Mouse (Mus musculus) retina, adult 2 months (tissue): ENCODE measurements around the gene Cdca5.
A peak's percentile ranks its signal among the peaks of the same experiment; 100 is the strongest.
"Not testable (repeated sequence)": the region's sequence is repeated elsewhere in the genome, so short reads cannot be mapped to it uniquely, and the experiment has no call there.

Experiments used
- DNase-seq: peaks from one replicate; pipeline ENCODE4 v3.0.0-alpha.2; 2012; ENCODE audit warnings: low read depth, low spot score

The Cdca5 gene

DNA sequence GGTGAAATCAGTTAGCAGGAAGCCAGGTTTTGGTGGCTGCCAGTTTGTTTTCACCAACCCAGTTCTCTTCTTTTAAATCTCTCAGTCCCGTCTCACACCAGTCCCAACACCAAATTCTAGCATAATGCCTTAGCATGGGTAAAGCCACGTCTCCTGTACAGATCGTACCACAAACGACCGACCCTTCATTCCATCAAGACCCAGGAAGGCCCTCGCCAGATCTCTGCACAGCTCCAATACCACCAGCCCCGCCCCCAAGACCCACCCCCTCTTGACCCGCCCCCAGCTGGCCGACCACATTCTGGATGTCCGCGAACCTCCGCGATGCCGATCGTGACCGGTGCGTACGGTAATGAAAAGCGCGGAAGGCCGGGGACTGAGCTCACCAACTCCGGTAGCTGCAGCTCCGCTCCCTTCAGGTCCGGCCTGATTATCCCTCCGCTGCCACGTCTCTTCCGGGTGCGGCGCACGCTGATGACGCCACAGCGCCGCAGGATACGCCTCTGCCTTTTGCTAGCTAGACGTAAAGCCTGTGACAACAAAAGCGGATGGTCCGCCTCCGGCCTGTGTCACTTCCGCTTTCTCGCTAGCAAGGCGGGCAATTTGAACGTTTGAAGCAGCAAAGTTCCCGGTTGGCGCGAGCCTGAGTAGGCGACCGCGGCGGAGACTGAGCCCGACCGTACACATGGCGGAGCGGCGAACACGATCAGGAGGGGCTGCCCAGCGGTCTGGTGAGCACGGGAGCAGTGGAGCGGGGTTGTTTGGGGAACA, at the start of gene Cdca5, which contains the start of gene Zfpl1:
TSS of gene Cdca5 (plus strand) at position 506 of the 771 bp plus-strand sequence.
TSS of gene Zfpl1 (minus strand) at position 479 of the 771 bp plus-strand sequence.
- DNase-seq, result peak; percentile 97

DNA sequence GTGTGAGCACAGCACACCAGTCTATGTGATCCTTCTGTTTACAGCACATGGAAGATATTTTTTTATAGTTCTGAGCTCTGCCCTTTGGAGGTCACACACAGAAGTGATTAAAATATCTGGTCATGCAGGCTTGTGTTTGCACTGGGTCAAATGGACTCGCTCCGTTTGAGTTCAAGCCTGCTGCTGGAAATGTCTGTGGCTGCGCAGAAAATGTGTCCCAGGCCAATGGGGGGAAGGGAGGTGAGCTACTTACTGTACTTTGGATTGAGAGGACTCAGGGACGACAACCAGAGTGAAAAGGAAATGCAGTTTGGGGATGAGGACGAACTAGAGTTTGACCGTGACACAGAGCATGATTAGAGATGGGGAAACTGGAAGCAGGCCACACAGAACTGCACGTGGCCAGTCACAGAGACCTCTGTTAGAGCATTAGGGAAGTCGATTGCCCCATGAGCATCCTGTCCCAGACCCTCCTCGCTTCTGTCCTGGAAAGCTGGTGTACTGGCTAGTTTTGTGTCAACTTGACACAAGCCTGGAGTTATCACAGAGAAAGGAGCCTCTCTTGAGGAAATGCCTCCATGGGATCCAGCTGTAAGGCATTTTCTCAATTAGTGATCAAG, 48.7 kb upstream of the Cdca5 start:
- DNase-seq, result no peak

DNA sequence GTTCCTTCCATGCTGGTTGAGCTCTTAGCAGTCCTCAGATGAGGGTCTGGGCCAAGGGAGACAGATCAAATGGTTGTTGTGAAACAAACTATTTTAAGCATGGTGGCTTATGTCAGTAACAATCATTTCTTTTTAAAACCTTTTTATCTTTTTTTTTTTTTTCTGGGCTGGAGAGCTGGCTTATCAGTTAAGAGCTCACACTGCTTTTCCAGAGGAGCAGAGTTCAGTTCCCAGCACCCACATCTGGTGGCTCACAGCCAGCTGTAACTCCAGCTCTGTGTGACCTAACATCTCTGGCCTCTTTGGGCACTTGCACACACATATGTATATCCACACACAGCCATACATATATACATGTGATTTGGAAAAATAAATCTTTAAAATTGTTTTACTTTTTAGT, 47.1 kb upstream of the Cdca5 start:
- no peak for DNase-seq

DNA sequence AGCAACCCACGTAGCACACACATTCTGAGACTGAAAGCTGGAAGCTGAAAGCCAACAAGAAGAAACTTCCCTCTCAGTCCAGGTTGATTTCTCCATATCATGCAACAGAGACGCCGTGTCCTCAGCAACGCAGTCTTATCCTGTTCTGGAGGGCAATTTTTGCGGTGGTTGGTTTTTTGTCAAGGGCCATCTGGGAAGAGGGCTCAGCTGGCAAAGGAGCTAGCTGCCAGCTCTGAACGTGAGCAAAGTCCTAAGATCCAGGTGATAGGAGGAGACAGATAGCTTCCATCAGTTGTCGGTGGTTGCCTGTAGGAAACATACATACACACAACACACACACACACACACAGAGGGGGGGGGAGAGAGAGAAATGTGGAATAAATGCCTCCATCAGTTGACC, 46.5 kb upstream of the Cdca5 start:
- DNase-seq, result no peak

DNA sequence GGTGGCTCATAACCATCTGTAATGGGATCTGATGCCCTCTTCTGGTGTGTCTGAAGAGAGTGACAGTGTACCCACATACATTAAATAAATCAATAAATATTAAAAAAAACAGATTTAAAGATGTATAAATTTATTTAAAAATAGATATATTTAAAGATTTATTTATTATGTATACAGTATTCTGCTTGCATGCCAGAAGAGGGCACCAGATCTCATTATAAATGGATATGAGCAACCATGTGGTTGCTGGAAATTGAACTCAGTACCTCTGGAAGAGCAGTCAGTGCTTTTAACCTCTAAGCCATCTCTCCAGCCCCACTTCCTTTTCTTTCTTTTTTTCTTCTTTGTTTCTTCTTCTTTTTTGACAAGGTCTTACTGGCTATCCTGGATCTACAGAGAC, 44.8 kb upstream of the Cdca5 start:
- no peak for DNase-seq

DNA sequence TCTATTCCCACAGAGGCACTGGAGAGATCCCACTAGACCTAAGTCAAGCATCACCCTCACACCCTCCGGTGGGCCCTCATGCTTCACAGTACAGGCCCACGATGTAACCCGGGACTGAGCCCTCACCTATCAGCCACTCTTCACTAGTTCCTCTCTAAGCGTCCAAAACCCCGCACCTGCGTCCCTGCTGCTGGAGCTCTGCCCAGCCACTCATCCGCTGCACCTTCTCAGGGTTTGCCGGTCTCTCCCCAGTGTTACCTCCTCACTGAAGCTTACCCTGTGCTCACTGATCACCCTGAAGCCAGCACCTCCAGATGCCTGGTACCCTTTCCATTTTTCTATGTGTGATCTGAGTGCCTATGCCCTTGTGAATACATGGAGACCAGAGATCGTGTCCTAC, 42.5 kb upstream of the Cdca5 start:
- DNase-seq, result no peak

DNA sequence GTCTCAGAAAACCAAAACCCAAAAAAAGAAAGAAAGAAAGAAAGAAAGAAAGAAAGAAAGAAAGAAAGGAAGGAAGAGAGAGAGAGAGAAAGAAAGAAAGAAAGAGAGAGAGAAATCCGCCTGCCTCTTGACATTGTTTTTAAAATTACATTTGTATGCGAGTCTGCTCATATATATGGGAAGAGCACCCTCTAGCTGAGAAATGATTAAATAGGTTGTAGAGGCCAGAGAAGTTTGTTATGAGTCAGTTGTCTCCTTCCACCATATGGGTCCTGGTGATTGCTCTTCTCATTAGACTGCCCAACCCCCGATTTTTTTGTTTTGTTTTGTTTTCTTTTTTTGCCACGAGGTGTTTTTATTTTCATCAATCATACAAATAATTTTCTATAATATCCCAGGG, 40.7 kb upstream of the Cdca5 start:
- DNase-seq, result not testable (repeated sequence)

DNA sequence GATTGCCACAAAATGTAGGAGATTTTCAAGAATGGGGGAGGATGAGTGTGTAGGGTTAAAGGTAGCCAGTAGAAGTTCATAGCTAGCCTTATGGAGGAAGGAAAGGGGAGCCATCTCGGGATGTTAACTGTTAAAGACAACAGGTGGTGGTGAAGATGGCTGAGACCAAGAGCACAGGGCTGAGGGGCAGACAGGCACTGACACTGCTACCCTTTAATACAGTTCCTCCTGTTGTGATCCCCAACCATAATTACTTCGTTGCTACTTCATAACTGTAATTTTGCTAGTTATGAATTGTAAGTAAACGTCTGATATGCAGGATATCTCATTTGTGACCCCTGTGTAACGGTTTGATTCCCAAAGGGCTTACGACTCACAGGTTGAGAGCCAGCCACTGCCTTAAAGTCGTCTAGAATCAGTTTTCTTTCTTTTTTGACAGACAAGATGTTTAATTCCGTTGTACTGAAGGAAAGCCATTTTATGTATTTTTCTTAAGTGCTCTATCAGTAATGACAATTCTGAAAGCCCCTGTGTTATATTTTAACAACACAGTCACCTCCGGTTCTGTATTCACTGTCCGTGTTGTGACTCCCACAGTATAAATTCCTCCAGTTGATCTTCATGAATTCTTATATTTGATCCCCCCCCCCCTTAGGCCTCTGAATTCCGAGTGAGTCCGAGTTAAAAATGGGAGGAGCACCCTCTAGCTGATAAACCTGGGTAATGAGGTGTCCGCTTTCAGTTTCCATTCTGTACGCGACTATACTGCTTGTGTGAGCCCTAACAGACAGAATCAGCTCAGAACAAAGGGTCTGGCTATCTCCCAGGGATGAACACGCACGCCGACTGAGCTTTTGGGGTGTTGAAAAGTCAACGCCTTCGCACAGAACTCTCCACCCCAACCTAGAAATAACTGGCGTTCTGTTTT, 39.2 kb upstream of the Cdca5 start:
- no peak for DNase-seq

DNA sequence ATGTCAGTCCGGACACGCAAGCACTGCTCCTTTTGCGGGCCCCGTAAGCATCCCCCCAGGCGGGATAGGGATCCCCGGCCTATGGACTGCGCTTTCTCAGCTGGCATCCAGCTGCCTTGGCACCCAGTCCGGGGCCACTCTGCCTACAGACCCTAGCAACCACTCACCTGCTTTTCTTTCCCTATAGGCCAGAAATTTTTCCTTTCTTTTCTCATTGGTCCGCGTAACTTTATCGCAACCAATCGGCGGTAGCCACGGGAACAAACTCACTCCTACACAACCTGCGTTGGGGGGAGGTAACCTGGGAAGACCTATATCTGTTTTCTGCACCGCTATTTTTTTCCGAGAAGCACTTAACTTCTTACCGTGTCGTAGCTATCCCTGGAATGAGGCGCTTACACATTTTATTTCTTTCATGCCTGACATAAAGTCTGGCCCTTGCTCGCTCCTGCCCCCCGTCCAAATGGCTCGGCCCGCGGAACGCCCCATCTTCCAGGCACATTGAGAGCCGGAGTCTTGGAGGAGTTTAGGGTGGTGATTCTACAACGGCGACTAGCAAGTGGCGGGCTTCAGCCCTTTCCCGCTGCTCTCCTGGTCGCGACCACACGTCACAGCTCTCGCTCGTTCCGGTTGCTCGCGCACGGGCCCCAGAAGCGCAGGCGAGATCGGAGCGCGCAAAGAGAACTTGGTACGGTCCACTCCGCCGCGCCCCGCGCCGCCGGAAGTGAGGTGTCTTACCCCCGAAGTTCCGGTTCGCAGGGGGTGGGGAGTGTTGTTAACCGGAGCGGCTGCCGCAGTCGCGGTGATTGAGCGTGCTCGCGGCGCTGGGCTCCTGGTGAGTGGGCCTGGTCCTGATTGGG, 38.3 kb upstream of the Cdca5 start, which contains the start of gene Syvn1:
TSS of gene Syvn1 (plus strand) at position 283 of the 860 bp plus-strand sequence.
- DNase-seq, result peak; percentile 87

DNA sequence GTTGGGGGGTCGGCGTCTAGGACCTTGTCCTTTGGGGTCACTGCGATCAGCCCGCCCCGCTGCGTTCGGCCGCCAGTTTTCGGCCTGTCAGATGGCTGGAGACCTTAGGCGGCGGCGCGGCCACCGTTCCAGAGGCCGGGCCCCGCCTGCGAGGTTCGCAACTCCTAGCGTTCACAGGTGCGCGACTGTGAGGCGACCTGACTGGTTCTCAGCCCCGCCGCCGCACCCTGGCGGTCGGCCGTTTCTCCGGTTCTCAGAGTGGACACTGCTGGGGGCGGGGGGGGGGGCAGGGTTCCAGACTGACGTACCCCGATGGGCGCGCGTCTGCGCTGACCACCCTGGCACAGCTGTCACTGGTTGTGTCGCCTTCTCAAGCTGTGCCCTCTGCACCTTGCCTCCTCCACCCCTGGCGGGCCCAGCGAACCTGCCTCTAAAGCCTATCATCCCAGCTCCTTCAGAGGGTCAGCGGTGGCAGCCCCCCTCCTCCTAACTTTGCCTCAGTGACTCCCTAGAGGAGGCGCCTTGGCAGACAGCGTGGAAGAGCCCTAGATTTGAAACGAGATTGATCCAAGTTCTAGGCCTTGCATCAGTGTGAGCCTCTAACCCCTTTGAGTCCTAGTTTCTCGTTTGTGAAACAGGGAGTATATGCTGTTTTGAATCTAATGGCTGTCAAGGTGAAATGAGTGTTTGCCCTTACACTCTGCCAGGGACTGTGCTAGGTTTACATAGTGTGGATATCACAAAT, 37.5 kb upstream of the Cdca5 start:
- DNase-seq, result no peak

DNA sequence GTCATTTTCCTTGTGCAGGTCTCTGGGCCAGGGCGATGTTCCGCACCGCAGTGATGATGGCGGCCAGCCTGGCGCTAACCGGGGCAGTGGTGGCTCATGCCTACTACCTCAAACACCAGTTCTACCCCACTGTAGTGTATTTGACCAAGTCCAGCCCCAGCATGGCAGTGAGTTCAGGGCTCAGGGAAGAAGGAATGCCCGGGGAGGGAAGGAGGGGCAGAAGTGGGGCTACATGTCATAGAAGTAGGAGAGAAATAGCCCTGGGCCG, 37.0 kb upstream of the Cdca5 start:
- DNase-seq, result no peak

DNA sequence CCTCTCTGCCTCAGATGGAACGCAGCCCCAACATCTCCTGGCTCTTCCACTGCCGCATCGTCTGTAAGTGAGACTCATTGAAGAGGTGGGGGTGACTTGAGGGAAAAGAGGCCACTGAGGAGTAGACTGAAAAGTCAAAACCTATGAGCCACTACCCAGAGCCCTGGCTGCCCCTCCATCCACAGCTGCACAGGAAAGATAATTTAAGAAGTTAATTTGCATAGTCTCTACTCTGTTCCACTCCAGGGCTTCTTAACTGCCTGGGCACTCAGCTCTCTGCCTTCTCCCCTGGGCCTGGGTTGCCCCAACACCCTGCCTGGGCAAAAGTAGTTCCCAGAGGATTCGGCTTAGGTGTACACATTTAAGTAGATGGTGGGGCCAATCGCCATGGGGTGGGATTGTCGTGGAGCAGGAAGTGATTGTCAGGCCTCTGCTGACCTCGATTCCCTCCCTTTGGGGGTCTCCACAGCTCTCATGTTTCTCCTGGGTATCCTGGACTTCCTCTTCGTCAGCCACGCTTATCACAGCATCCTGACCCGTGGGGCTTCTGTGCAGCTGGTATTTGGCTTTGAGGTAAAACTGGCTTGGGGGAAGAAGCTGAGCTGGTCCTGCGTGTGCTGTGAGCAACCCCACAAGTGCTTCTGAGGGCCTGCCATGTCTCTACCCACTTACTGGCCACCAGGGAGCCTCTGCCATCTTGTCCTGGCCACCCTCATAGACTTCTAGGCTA, 35.9 kb upstream of the Cdca5 start:
- DNase-seq, result no peak

DNA sequence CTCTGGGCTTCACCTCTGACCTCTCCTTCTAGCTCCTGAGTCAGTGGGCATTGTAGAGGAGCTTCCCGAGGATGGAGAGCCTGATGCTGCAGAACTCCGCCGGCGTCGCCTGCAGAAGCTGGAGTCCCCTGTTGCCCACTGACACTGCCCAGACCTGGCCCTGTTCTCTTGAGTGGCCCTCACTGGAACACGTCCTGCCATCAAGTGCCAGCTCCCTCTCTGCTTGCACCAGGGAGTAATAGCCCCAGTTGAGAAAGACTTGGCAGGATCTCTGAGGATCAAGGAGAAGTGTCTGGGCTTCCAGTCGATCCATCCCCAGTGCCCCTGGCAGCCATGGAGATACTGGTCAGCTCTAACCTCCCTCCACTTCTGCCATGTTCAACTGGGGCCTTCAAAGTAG, 32.3 kb upstream of the Cdca5 start:
- no peak for DNase-seq

DNA sequence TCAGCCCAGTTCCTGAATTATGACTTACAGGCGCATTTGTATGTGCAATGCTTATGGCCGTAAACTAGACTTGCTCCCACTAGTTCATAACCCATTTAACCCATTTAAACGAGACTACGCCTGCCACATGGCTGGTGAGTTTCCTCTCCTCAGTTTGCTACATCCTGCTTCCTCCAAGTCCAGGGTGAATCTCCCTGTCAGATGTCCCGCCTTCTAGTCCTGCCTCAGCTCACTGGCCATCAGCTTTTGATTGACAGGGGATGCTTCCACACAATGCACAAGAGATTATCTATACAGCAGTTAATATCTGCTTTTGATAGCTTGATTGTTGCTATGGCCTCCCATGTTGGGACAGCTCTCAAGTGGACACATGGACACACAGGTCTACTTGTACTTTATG, 30.5 kb upstream of the Cdca5 start:
- no peak for DNase-seq

DNA sequence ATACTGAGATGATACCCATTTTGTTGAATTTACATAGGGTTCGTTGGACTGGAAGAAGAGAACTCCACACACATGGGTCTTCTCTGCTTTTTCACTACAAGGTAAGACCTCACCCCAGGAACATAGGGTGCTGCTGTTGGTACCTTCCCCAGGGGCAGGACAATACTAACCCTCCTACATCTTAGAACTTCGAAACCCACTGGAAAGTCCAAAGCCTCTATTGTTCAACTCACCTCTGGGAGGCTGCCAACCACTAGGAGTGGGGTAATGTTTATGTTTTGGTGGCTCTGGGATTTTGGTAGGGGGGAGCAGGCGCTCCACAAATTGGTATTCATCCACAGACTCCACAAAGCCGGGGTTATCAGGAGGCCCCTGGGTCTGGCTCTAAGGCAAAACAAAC, 28.1 kb upstream of the Cdca5 start:
- no peak for DNase-seq

DNA sequence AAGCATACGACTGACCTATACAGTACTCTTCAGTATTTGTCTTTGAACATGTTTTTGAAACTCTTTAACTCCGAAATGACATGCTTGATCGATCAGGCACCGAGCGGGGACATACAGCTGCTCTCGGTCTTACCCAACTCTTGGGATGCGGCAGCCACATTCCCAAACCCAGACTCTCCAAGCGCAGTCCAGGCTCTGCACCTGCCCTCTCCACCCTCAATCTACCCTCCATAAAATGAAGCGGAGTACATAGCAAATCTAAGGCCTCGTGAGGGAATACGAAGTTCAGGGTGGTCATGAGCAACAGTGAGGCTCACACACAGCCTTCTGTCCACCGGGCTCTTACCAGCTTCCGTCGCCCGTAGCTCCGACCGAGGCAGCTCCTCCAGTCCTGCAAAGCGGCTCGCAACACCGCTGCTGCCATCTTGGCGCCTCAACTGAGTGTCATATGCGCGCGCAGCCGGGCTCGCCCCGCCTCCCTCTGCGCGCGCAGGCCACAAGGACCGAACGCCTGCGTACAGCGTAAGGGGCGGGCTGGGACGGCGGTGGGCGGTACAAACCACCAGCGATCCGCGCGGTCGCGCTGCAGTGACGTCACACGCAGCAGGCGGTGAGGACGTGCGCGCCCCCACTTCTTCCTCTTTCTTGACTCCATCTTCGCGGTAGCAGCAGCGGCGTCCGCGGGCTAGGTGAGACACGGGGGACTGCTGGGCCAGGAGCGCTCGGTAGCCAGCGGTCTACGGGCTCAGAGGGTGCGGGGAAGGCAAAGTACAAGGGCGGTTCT, 27.3 kb upstream of the Cdca5 start, which contains the start of the genes Mrpl49 and Fau:
TSS of gene Mrpl49 (minus strand) at position 473 of the 784 bp plus-strand sequence.
TSS of gene Fau (plus strand) at position 532 of the 784 bp plus-strand sequence.
- peak; percentile 97 for DNase-seq

DNA sequence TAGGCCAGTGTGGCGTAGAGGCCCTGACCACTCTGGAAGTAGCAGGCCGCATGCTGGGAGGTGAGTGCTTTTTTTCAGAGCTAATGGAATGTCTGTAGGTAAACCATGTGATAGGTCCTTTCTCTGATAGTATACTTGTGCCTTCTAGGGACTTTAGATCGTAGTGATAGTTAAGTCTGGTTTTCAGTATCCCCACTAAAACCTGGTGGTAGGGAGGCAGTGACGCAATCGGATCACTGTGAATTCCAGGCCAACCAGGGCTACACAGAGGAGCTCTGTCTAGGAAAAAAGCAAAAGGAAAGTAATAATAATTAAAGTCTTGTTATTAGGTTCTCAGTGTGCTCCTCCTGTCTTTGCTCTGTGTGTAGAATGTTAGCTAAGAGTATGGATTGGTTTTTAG, 26.3 kb upstream of the Cdca5 start:
- DNase-seq, result no peak

DNA sequence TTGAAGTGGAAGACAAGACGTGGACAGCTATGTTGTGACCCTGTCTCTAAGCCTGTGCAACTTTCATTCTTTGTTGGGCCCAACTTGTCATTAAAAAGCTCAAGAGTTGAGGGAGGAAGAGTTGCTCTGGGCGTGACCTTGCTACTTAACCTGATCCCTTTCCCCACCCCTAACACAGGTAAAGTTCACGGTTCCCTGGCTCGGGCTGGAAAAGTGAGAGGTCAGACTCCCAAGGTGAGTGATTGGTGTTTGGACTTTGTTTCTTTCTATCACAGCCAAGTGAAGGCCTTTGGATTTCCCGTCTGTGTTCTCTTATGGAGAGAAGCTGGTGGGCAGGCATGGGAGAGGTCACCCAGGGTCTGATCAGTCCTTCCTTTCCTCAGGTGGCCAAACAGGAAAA, 25.8 kb upstream of the Cdca5 start:
- DNase-seq, result no peak

DNA sequence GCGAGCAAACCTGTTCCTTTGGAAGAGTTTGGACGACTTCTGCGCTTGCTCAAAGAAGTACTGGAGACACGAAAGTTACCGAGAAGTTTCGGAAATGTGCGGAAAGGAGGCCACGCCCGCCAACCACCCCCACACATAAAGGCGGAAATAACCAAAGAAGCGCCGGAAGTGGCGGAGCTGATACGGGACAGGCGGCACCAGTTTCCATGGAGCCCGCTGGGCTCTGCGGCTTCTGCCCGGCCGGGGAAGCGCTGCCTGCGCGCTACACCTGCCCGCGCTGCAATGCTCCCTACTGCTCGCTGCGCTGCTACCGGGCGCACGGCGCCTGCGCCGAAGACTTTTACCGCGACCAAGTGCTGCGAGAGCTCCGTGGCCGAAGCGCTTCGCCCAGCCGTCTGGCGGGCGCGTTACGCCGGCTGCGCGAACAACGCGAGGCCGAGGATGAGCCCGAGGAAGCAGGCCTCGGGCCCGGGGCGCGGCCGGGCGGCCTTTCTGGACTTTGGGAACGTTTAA, 23.7 kb upstream of the Cdca5 start, which contains the start of gene Znhit2:
TSS of gene Znhit2 (plus strand) at position 172 of the 513 bp plus-strand sequence.
- peak; percentile 77 for DNase-seq
